Mouse (Mus musculus): ENCODE results near the gene Pde6h. TPM values are rescaled to one million over a fixed set of nuclear protein-coding genes. Genes with fewer than 3 reads are reported as not detected.

Gene Pde6h
- total RNA-seq, 2 experiments from 2014 or later = 1.2 TPM

DNA sequence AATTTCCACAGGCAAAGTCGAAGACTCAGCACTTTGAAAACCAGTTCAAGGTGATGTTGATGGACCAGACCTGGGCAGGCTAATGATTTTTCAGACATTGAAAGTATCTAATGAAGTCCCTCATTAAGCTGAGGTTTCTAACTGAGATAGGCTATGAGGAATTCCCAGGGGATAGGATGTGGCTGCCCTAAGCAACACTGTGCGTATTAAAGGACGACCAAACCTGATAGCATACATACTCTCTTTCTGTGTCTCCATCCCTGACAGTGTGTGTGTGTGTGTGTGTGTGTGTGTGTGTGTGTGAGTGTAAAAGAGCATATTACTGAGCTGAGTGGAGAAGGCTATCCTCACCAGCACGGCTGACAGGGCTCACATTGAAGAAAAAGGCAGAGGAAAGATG, 80.7 kb downstream of the Pde6h start:
- no peak for DNase-seq (ENCODE audit: extremely low spot score in 1 of 2, low spot score in 1 of 2)

DNA sequence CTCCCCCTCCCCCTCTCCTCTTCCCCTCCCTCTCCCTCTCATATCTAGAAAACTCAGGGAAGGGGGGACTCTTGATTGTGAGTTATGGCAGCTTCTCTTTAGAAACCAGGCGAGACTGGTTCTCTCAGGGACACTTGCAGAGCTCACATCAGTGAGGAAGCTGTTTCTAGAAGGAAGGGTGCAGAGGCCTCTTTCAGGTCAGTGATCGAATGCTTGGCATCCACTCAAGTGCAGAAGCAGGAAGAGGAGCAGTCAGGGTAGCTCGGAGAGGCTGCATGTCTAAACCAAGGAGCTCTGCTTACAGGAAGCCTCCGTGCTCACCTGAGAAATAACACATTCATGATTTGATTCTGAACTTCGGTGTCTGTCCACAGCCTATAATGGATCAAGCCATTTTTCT, 87.6 kb downstream of the Pde6h start:
- no peak for DNase-seq (ENCODE audit: extremely low spot score in 1 of 2, low spot score in 1 of 2)

DNA sequence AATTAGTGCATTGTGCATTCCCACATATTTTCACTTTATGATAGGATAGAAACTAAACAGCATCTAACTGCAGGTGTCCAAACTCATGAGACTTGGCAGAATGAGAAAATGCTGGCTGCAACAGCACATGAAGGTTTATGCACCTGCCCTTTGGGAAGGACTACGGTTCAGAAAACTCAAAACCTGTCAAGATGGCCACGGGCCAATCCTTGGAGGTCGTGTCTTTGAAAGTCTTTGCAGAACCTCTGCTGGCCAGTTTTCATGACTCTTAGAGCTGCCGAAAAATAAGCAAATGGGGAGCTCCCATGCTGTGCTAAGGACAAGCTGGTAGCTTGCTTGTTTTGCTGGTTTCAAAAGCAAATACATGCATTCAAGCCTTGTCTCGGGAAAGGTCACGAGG, 90.7 kb downstream of the Pde6h start:
- DNase-seq (ENCODE audit: extremely low spot score in 1 of 2, low spot score in 1 of 2) = no peak

DNA sequence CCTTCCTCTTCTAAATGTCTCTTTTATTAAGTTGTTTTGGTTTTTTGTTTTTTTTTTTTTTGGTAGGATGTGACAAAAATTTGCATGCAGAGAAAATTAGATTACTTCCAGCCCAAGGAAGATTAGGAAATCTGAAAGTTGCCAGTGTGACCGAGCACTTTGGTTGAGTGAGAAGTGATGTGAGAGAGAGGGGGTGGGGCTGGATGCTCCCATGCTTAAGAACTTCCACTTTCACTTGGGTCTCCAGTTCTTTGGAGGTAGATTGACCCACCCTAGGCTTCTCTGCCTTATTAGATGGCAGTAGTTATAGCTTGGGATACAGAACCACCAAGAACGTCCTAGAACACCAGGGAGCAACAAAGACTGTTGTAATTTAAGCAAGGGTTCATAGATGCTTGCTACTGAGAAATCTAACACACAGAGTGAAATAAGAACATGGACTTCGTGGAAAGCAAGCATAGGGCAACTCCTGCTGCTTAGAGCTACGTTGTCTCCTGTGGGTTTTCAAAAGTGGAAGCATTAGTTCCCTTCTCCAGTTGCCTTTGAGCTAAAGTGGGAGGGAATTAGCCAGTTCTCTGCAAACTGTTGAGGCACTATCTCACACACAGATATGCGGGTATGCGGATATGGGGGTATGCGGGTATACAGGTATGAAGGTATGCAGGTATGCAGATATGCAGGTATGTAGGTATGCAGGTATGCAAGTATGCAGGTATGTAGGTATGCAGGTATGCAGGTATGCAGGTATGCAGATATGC, 93.8 kb downstream of the Pde6h start:
- no peak for DNase-seq (ENCODE audit: extremely low spot score in 1 of 2, low spot score in 1 of 2)

Other genes with a start within 250 kb of the Pde6h start
- under 1 TPM; 0.56 to 0.79 TPM for gene Gucy2c, start 142.1 kb upstream of the Pde6h start, total RNA-seq (2021)
- gene Hist4h4, start 119.4 kb upstream of the Pde6h start, total RNA-seq (2021) = 10 to 100 TPM; 11.6 to 12.4 TPM
- 10 to 100 TPM; 80.0 to 81.9 TPM for gene H2afj, start 115.6 kb upstream of the Pde6h start, total RNA-seq (2021)
- gene BC049715, start 96.2 kb upstream of the Pde6h start, total RNA-seq (2021) = 1 to 10 TPM; 2.0 to 3.0 TPM
- gene Wbp11, start 95.6 kb upstream of the Pde6h start, total RNA-seq (2021) = 100 to 1,000 TPM; 138 to 141 TPM
- 10 to 100 TPM in 1 of 2 experiments, 1 to 10 TPM in 1; 5.2 to 10.5 TPM for gene Smco3, start 88.4 kb upstream of the Pde6h start, total RNA-seq (2021)
- not detected for gene Art4, start 66.1 kb upstream of the Pde6h start, total RNA-seq (2021)
- 10 to 100 TPM; 18.6 to 25.4 TPM for gene Mgp, start 48.0 kb upstream of the Pde6h start, total RNA-seq (2021)
- under 1 TPM; 0.52 to 0.85 TPM for gene Erp27, start 1.7 kb upstream of the Pde6h start, total RNA-seq (2021)
- gene Arhgdib, start 18.1 kb downstream of the Pde6h start, total RNA-seq (2021) = 10 to 100 TPM in 1 of 2 experiments, 1 to 10 TPM in 1; 8.8 to 11.3 TPM
- 10 to 100 TPM; 38.4 to 39.2 TPM for gene Rerg, start 246.7 kb downstream of the Pde6h start, total RNA-seq (2021)